Mouse (Mus musculus) bone marrow macrophage, adult 2 months (primary cell): ENCODE measurements around the gene Rab26.

Experiments used
- CTCF ChIP-seq: IDR thresholded peaks from 2 replicates; pipeline ENCODE4 v1.5.1; 2012; ENCODE audit warnings: low read depth, mild to moderate bottlenecking, low read length, moderate library complexity
- POLR2A ChIP-seq: IDR thresholded peaks from 2 replicates; pipeline ENCODE4 v1.6.1; 2012; ENCODE audit warnings: mild to moderate bottlenecking, low read depth, low read length, borderline replicate concordance

- TF ChIP-seq CTCF (no peak), POLR2A (no peak)
Observed at GRCm38 (mm10) chr17:24531064-24531463, 2.9 kb downstream of the Rab26 start.
